26 mouse cellular contexts compared by ENCODE assay signal in genomic region chr3:86310216-86310615, GRCm38 (mm10).
DNase-seq lines count a peak whose midpoint lies in the region; ATAC-seq lines count a peak whose summit lies in the region.
"Had no signal": no experiment of that assay in that cellular context is flagged by ENCODE, and none has a peak within 500 bp of the region (broad histone marks: within the 10 kb centered on the region; RNA-seq: fewer than 3 reads in every experiment).

No protein-coding gene starts in this region.

- H3K4me3 ChIP-seq in hindbrain, embryonic 10.5 days, result no peak overlapping the region
- no peak overlapping the region for H3K4me3 ChIP-seq in hindbrain, embryonic 16.5 days (ENCODE audit: low read length)
- no peak overlapping the region for H3K4me3 ChIP-seq in limb, embryonic 10.5 days
- H3K4me3 ChIP-seq in neural tube, embryonic 15.5 days (replicated peaks), result no peak overlapping the region
- H3K4me3 ChIP-seq: embryonic facial prominence, embryonic 13.5 days; forebrain, embryonic 10.5 days; heart, adult 2 months; heart, embryonic 12.5 days; liver, embryonic 12.5 days had no signal

- H3K27me3 ChIP-seq in hindbrain, embryonic 10.5 days (ENCODE audit: insufficient read depth, poor library complexity, severe bottlenecking), result no peaks in the 10 kb centered on the region
- H3K27me3 ChIP-seq in hindbrain, embryonic 16.5 days (replicated peaks; ENCODE audit: control insufficient read depth, insufficient read depth, low read length), result no peaks in the 10 kb centered on the region
- H3K27me3 ChIP-seq in limb, embryonic 10.5 days (ENCODE audit: low read depth, poor library complexity, severe bottlenecking), result no peaks in the 10 kb centered on the region
- no peaks in the 10 kb centered on the region for H3K27me3 ChIP-seq in neural tube, embryonic 15.5 days (replicated peaks)
- H3K27me3 ChIP-seq: embryonic facial prominence, embryonic 13.5 days; heart, embryonic 12.5 days; liver, embryonic 12.5 days had no signal

- no peak for ATAC-seq in hindbrain, embryonic 16.5 days
- ATAC-seq in neural tube, embryonic 15.5 days (ENCODE audit: low FRiP score), result no peak
- ATAC-seq: forebrain, embryonic 16.5 days; liver, embryonic 12.5 days; liver, postnatal 0 days; midbrain, embryonic 16.5 days had no signal

- no peak overlapping the region for H3K4me2 ChIP-seq in hindbrain, embryonic 16.5 days (ENCODE audit: low read length)
- H3K4me2 ChIP-seq in neural tube, embryonic 15.5 days, result no peak overlapping the region
- H3K4me2 ChIP-seq: embryonic facial prominence, embryonic 13.5 days; heart, embryonic 12.5 days; hindbrain, embryonic 14.5 days; liver, embryonic 12.5 days; midbrain, embryonic 11.5 days had no signal

- H3K27ac ChIP-seq in hindbrain, embryonic 10.5 days, result no peak overlapping the region
- H3K27ac ChIP-seq in hindbrain, embryonic 16.5 days (ENCODE audit: low read depth, low read length), result no peak overlapping the region
- H3K27ac ChIP-seq in limb, embryonic 10.5 days, result 0 out of 2 replicates have a peak overlapping the region, but pooled peaks have one; percentile 58
- no peak overlapping the region for H3K27ac ChIP-seq in neural tube, embryonic 15.5 days (replicated peaks)
- H3K27ac ChIP-seq: embryonic facial prominence, embryonic 13.5 days; forebrain, embryonic 10.5 days; heart, adult 2 months; hindbrain, embryonic 14.5 days; liver, embryonic 12.5 days had no signal

- H3K36me3 ChIP-seq in hindbrain, embryonic 10.5 days, result no peaks in the 10 kb centered on the region
- no peaks in the 10 kb centered on the region for H3K36me3 ChIP-seq in hindbrain, embryonic 16.5 days (ENCODE audit: control insufficient read depth, insufficient read depth, low read length)
- H3K36me3 ChIP-seq in limb, embryonic 10.5 days, result no peaks in the 10 kb centered on the region
- H3K36me3 ChIP-seq in neural tube, embryonic 15.5 days, result no peaks in the 10 kb centered on the region
- H3K36me3 ChIP-seq: embryonic facial prominence, embryonic 13.5 days; forebrain, embryonic 10.5 days; heart, embryonic 12.5 days had no signal

- H3K9me3 ChIP-seq in hindbrain, embryonic 10.5 days, result no peaks in the 10 kb centered on the region
- H3K9me3 ChIP-seq in hindbrain, embryonic 16.5 days (ENCODE audit: control insufficient read depth, low read length), result no peaks in the 10 kb centered on the region
- no peaks in the 10 kb centered on the region for H3K9me3 ChIP-seq in limb, embryonic 10.5 days (replicated peaks)
- no peaks in the 10 kb centered on the region for H3K9me3 ChIP-seq in neural tube, embryonic 15.5 days (replicated peaks)
- H3K9me3 ChIP-seq: embryonic facial prominence, embryonic 13.5 days; forebrain, embryonic 10.5 days; heart, embryonic 12.5 days; liver, embryonic 12.5 days had no signal

- 70% methylated on average over 5 of the region's 5 CpGs for WGBS in hindbrain, embryonic 10.5 days
- WGBS in hindbrain, embryonic 16.5 days, result 80% methylated on average over 5 of the region's 5 CpGs
- 39% methylated on average over 5 of the region's 5 CpGs for WGBS in limb, embryonic 10.5 days
- 65% methylated on average over 5 of the region's 5 CpGs for WGBS in neural tube, embryonic 15.5 days

- peak; percentile 8 for DNase-seq in hindbrain, embryonic 10.5 days (ENCODE audit: low spot score)
- DNase-seq in kidney, postnatal 10 days, result peak; percentile 10
- no peak for DNase-seq in kidney, adult 18-20 months
- no peak for DNase-seq in limb, embryonic 10.5 days (ENCODE audit: low spot score)
- no peak for DNase-seq in left cerebral cortex, adult 11 months (ENCODE audit: low spot score)
- DNase-seq: adrenal gland, postnatal 14 days; cerebellum, adult 11 months; cerebellum, adult 9-11 months; heart, adult 2 months; heart, postnatal 4 days; layer of hippocampus, adult 9-11 months; liver, postnatal 0 days; lung, postnatal 36 days; right cerebral cortex, adult 18-20 months; spleen, adult 18-20 months; thymus, postnatal 14 days had no signal

- no peak overlapping the region for H3K9ac ChIP-seq in hindbrain, embryonic 16.5 days (ENCODE audit: low read depth, low read length)
- H3K9ac ChIP-seq in neural tube, embryonic 15.5 days (replicated peaks), result no peak overlapping the region
- H3K9ac ChIP-seq: embryonic facial prominence, embryonic 13.5 days; heart, embryonic 12.5 days; hindbrain, embryonic 14.5 days; liver, embryonic 12.5 days; liver, postnatal 0 days had no signal

- H3K4me1 ChIP-seq in hindbrain, embryonic 10.5 days (replicated peaks), result no peaks in the 10 kb centered on the region
- no peaks in the 10 kb centered on the region for H3K4me1 ChIP-seq in hindbrain, embryonic 16.5 days (ENCODE audit: control insufficient read depth, insufficient read depth, low read depth, low read length)
- H3K4me1 ChIP-seq in limb, embryonic 10.5 days, result peaks cover 48% of the 10 kb centered on the region
- H3K4me1 ChIP-seq in neural tube, embryonic 15.5 days, result no peaks in the 10 kb centered on the region
- H3K4me1 ChIP-seq: embryonic facial prominence, embryonic 13.5 days; heart, embryonic 12.5 days; liver, embryonic 12.5 days had no signal

Comparison
In these comparisons a context has a peak if more than half of its experiments do, and no peak if none do; other contexts are left out.
1. DNase-seq: peak in hindbrain, embryonic 10.5 days (single experiment) and kidney, postnatal 10 days (single experiment); none in kidney, adult 18-20 months (single experiment), limb, embryonic 10.5 days (single experiment) and left cerebral cortex, adult 11 months (single experiment).